Mouse (Mus musculus) forebrain, embryonic 12.5 days (tissue): ENCODE measurements at regions not wholly inside any gene's neighbourhood (a gene's known extent, or its start where the extent isn't known, plus 50 kb on each side); places are given as distances from the start of the nearest gene placed in this dataset.

Experiments
- ATAC-seq: fragments of 200-750 bp; cut with Nextera tagmentation; 2 replicates; pipeline ENCODE4 v1.8.0; 2017; ENCODE audit warnings: moderate TSS enrichment; ENCODE audit not compliant: low FRiP score
- H3K27ac ChIP-seq: fragments of 300-500 bp; sonication (generic); 2 replicates; pipeline ENCODE4 v1.5.1; 2016; ENCODE audit warnings: mild to moderate bottlenecking
- H3K27me3 ChIP-seq: fragments of 300-500 bp; sonication (generic); 2 replicates; pipeline ENCODE4 v1.6.1; 2016; ENCODE audit warnings: mild to moderate bottlenecking
- H3K36me3 ChIP-seq: fragments of 300-500 bp; sonication (generic); replicated peaks from 2 replicates; pipeline ENCODE4 v1.6.1; 2016; ENCODE audit warnings: mild to moderate bottlenecking
- H3K4me1 ChIP-seq: fragments of 300-500 bp; sonication (generic); 2 replicates; pipeline ENCODE4 v1.6.1; 2016
- H3K4me2 ChIP-seq: fragments of 300-500 bp; sonication (generic); 2 replicates; pipeline ENCODE4 v1.6.1; 2016; ENCODE audit warnings: mild to moderate bottlenecking, moderate library complexity
- H3K4me3 ChIP-seq: fragments of 300-500 bp; sonication (generic); replicated peaks from 2 replicates; pipeline ENCODE4 v1.5.1; 2016; ENCODE audit warnings: mild to moderate bottlenecking
- H3K9ac ChIP-seq: fragments of 300-500 bp; sonication (generic); 2 replicates; pipeline ENCODE4 v1.6.1; 2016; ENCODE audit warnings: mild to moderate bottlenecking
- H3K9me3 ChIP-seq: fragments of 300-500 bp; sonication (generic); 2 replicates; pipeline ENCODE4 v1.6.1; 2016
- WGBS: fragments of 180-500 bp; shearing (Covaris S2); methylation state at CpG from one replicate; pipeline ENCODE4 v1.1.7; 2016; 5-methylcytosine and 5-hydroxymethylcytosine counted together

- Histone ChIP-seq H3K4me2 (no peak overlapping the region), H3K36me3 (no peaks in the 10 kb centered on the region), H3K9ac (no peak overlapping the region), H3K27ac (no peak overlapping the region), H3K4me3 (no peak overlapping the region), H3K4me1 (peaks cover 11% of the 10 kb centered on the region), H3K9me3 (no peaks in the 10 kb centered on the region), H3K27me3 (0 out of 2 replicates have a peak, but pooled peaks cover 8% of the 10 kb centered on the region)
- no peak for ATAC-seq
- 69% methylated on average over 5 of the region's 5 CpGs for WGBS
Measured at GRCm38 (mm10) chr6:31933364-31933763, 116.7 kb upstream of the 1700012A03Rik start.

- H3K9ac ChIP-seq, result no peak overlapping the region
- ATAC-seq, result no peak
- 86% methylated on average over 6 of the region's 6 CpGs for WGBS
- no peaks in the 10 kb centered on the region for H3K36me3 ChIP-seq
- no peaks in the 10 kb centered on the region for H3K9me3 ChIP-seq
- no peak overlapping the region for H3K4me3 ChIP-seq
- peaks cover 10% of the 10 kb centered on the region for H3K4me1 ChIP-seq
- no peaks in the 10 kb centered on the region for H3K27me3 ChIP-seq
- no peak overlapping the region for H3K4me2 ChIP-seq
- H3K27ac ChIP-seq, result no peak overlapping the region
Measured at GRCm38 (mm10) chr6:31931116-31931515, 118.9 kb upstream of the 1700012A03Rik start.

GRCm38 (mm10) chr6:31929165-31929564, 120.9 kb upstream of the 1700012A03Rik start:
- H3K4me2 ChIP-seq, result no peak overlapping the region
- no peak overlapping the region for H3K9ac ChIP-seq
- no peak overlapping the region for H3K27ac ChIP-seq
- no peaks in the 10 kb centered on the region for H3K36me3 ChIP-seq
- 96% methylated on average over 2 of the region's 2 CpGs for WGBS
- H3K27me3 ChIP-seq, result no peaks in the 10 kb centered on the region
- no peak for ATAC-seq
- H3K4me3 ChIP-seq, result no peak overlapping the region
- no peaks in the 10 kb centered on the region for H3K9me3 ChIP-seq
- peaks cover 14% of the 10 kb centered on the region for H3K4me1 ChIP-seq

- no peaks in the 10 kb centered on the region for H3K9me3 ChIP-seq
- ATAC-seq, result no peak
- no peaks in the 10 kb centered on the region for H3K27me3 ChIP-seq
- H3K4me3 ChIP-seq, result no peak overlapping the region
- H3K9ac ChIP-seq, result no peak overlapping the region
- H3K36me3 ChIP-seq, result no peaks in the 10 kb centered on the region
- no peak overlapping the region for H3K4me2 ChIP-seq
- WGBS, result 80% methylated on average over 3 of the region's 3 CpGs
- H3K4me1 ChIP-seq, result peaks cover 7% of the 10 kb centered on the region; the same call in 1 of the 2 replicates
- H3K27ac ChIP-seq, result no peak overlapping the region
Measured at GRCm38 (mm10) chr6:31927181-31927580, 122.9 kb upstream of the 1700012A03Rik start.

GRCm38 (mm10) chr6:31924669-31925046, 125.4 kb upstream of the 1700012A03Rik start:
- Histone ChIP-seq H3K27ac (no peak overlapping the region), H3K4me3 (no peak overlapping the region), H3K27me3 (no peaks in the 10 kb centered on the region), H3K36me3 (no peaks in the 10 kb centered on the region), H3K9ac (no peak overlapping the region), H3K9me3 (no peaks in the 10 kb centered on the region), H3K4me2 (no peak overlapping the region), H3K4me1 (peaks cover 7% of the 10 kb centered on the region; the same call in 1 of the 2 replicates)
- no peak for ATAC-seq
- WGBS, result 73% methylated on average over 2 of the region's 2 CpGs

DNA sequence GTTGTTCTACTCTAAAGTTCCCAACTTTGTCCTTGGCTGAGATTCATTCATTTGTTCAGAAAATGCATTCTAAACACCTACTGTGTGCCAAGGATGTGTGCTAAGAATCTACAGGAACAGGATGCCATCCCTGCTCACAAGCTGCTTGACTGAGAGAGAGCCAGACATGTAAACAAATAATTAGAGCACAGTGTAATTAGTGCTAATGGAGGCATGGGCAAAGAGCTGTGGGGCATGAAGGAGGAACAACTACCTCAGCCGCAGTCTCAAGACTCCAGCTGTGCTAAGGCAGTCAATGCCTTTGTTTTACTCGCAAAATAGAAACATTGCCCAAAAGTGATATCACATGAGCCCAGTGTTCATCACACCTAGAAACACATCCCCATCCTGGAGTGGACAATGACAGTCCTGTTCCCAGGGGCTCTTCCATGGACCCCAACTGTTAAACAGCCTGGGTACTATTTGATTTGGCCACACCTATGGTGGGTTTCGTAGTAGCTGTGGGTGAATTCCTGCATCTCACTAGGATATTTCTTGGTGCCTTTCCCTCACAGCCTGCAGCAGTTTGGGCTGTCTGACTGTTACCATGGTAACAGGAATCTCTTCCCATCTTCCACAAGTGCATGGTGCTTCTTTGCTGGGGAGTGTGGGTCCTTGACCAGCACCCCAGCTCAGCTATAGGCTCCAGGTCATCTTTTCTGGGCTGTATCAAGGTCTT, 125.9 kb upstream of the 1700012A03Rik start:
- H3K4me2 ChIP-seq, result no peak overlapping the region
- no peaks in the 10 kb centered on the region for H3K36me3 ChIP-seq
- no peak overlapping the region for H3K4me3 ChIP-seq
- no peak overlapping the region for H3K27ac ChIP-seq
- H3K27me3 ChIP-seq, result no peaks in the 10 kb centered on the region
- H3K9ac ChIP-seq, result no peak overlapping the region
- no peaks in the 10 kb centered on the region for H3K9me3 ChIP-seq
- ATAC-seq, result no peak
- H3K4me1 ChIP-seq, result peaks cover 7% of the 10 kb centered on the region; the same call in 1 of the 2 replicates
- WGBS, result 43% methylated on average over 3 of the region's 3 CpGs

GRCm38 (mm10) chr6:31921561-31922152, 128.4 kb upstream of the 1700012A03Rik start:
- Histone ChIP-seq H3K4me2 (no peak overlapping the region), H3K4me3 (no peak overlapping the region), H3K36me3 (no peaks in the 10 kb centered on the region), H3K4me1 (peaks cover 7% of the 10 kb centered on the region; the same call in 1 of the 2 replicates), H3K27me3 (no peaks in the 10 kb centered on the region), H3K9me3 (no peaks in the 10 kb centered on the region), H3K9ac (no peak overlapping the region), H3K27ac (no peak overlapping the region)
- WGBS, result 89% methylated on average over 9 of the region's 9 CpGs
- no peak for ATAC-seq

GRCm38 (mm10) chr6:31917411-31918131, 132.5 kb upstream of the 1700012A03Rik start:
- Histone ChIP-seq H3K4me2 (no peak overlapping the region), H3K36me3 (no peaks in the 10 kb centered on the region), H3K4me1 (no peaks in the 10 kb centered on the region), H3K9me3 (no peaks in the 10 kb centered on the region), H3K4me3 (no peak overlapping the region), H3K27ac (no peak overlapping the region), H3K27me3 (no peaks in the 10 kb centered on the region), H3K9ac (no peak overlapping the region)
- WGBS, result 90% methylated on average over 13 of the region's 13 CpGs
- no peak for ATAC-seq

- Histone ChIP-seq H3K9ac (no peak overlapping the region), H3K4me1 (peaks cover 4% of the 10 kb centered on the region; the same call in 1 of the 2 replicates), H3K4me2 (no peak overlapping the region), H3K27me3 (peaks cover 11% of the 10 kb centered on the region; the same call in 1 of the 2 replicates), H3K36me3 (no peaks in the 10 kb centered on the region), H3K27ac (no peak overlapping the region), H3K9me3 (no peaks in the 10 kb centered on the region), H3K4me3 (no peak overlapping the region)
- no peak for ATAC-seq
- 76% methylated on average over 2 of the region's 2 CpGs for WGBS
Measured at GRCm38 (mm10) chr6:31901791-31902190, 148.3 kb upstream of the 1700012A03Rik start.

DNA sequence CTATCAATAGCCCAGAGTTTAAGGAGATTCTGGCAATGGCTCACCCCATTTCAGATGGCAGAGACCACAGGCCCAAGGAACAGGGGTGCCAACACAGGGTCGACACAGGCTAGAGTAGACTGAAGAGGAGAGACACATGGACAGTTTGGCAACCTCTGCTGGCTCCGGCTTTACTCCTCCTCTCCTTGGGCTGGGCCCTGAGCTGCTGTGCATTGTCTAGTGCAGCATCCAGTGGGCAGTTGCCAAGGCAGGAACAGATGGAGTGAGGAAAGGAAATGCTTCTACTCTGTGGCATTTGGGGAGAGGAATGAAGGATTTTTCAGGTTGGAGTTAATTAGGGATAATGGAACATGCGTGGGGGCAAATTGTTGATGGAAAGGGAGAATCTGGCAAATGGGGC, 151.0 kb upstream of the 1700012A03Rik start:
- peaks cover 15% of the 10 kb centered on the region; the same call in 1 of the 2 replicates for H3K27me3 ChIP-seq
- H3K4me3 ChIP-seq, result no peak overlapping the region
- no peaks in the 10 kb centered on the region for H3K9me3 ChIP-seq
- ATAC-seq, result no peak
- H3K4me2 ChIP-seq, result no peak overlapping the region
- peaks cover 4% of the 10 kb centered on the region; the same call in 1 of the 2 replicates for H3K4me1 ChIP-seq
- no peaks in the 10 kb centered on the region for H3K36me3 ChIP-seq
- H3K9ac ChIP-seq, result no peak overlapping the region
- WGBS, result 58% methylated on average over 3 of the region's 3 CpGs
- no peak overlapping the region for H3K27ac ChIP-seq

GRCm38 (mm10) chr6:31898609-31899008, 151.4 kb upstream of the 1700012A03Rik start:
- H3K9ac ChIP-seq, result no peak overlapping the region
- WGBS, result 12% methylated on average over 4 of the region's 4 CpGs

DNA sequence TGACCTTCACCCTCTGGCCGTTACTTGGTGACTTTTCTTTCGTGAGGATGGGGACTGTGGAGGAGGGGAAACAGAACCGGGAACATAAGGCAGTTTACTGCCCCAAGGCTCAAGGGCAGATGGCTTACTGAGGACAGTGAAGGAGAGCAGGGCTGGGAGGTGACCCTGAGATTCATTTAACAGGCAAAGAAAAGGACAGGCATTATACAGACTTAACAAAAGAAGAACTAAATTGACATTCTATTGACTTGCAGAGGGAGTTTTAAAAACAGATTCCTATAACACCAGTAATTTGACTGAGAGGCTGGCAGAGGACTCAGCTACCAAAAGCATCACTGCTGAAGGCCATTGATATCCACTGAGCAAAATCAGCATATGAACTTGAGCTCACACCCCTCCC, 153.0 kb upstream of the 1700012A03Rik start:
- ATAC-seq, result no peak
- Histone ChIP-seq H3K27me3 (peaks cover 15% of the 10 kb centered on the region; the same call in 1 of the 2 replicates), H3K4me1 (peaks cover 4% of the 10 kb centered on the region; the same call in 1 of the 2 replicates), H3K9me3 (no peaks in the 10 kb centered on the region), H3K27ac (no peak overlapping the region), H3K4me3 (no peak overlapping the region), H3K9ac (no peak overlapping the region), H3K36me3 (no peaks in the 10 kb centered on the region), H3K4me2 (no peak overlapping the region)
- 82% methylated on average over 3 of the region's 3 CpGs for WGBS

More at GRCm38 (mm10) chr6:31898609-31899008, 151.4 kb upstream of the 1700012A03Rik start:
- H3K4me3 ChIP-seq, result no peak overlapping the region
- H3K27ac ChIP-seq, result no peak overlapping the region
- ATAC-seq, result no peak
- no peaks in the 10 kb centered on the region for H3K36me3 ChIP-seq
- H3K9me3 ChIP-seq, result no peaks in the 10 kb centered on the region
- H3K4me1 ChIP-seq, result peaks cover 4% of the 10 kb centered on the region; the same call in 1 of the 2 replicates
- H3K4me2 ChIP-seq, result no peak overlapping the region
- peaks cover 15% of the 10 kb centered on the region; the same call in 1 of the 2 replicates for H3K27me3 ChIP-seq
